ENCODE assay signal across 8 mouse cellular contexts in the genomic region with DNA sequence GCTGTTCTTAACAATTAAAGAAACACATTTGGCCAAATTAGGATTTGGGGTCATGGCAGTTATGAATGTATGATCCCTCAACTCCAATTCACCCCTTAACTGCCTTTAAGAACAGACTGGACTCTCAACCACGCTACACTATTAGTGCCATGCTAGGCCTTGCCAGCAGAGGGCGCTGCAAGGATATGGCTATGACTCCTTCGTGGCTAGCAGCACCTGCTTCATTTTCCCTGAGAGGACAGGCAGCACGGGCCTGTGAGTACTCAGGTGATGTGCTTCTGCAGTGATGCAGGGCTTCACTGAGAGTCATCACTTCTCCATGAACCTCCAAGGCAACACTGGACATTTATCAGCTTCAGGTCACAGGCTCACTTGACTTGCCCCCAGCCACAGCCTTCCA.
DNase-seq lines count a peak whose midpoint lies in the region; ATAC-seq and TF ChIP-seq lines count a peak whose summit lies in the region.

No protein-coding gene starts in this region.

- peaks cover 28% of the 10 kb centered on the region for H3K4me1 ChIP-seq in forebrain, embryonic 10.5 days
- H3K4me1 ChIP-seq in forebrain, embryonic 16.5 days (replicated peaks; ENCODE audit: control insufficient read depth, insufficient read depth, low read length) = peaks cover 4% of the 10 kb centered on the region
- peaks cover 5% of the 10 kb centered on the region; the same call in 1 of the 2 replicates for H3K4me1 ChIP-seq in E14TG2a.4 (replicated peaks; ENCODE audit: low read depth, low read length)

- H3K36me3 ChIP-seq in forebrain, embryonic 10.5 days (replicated peaks) = no peaks in the 10 kb centered on the region
- no peaks in the 10 kb centered on the region for H3K36me3 ChIP-seq in forebrain, embryonic 16.5 days (ENCODE audit: control insufficient read depth, insufficient read depth)
- no peaks in the 10 kb centered on the region for H3K36me3 ChIP-seq in E14TG2a.4 (ENCODE audit: insufficient read depth, low read length)

- H3K9ac ChIP-seq in forebrain, embryonic 16.5 days (replicated peaks; ENCODE audit: low read depth, low read length) = no peak overlapping the region

- H3K9me3 ChIP-seq in forebrain, embryonic 10.5 days = no peaks in the 10 kb centered on the region
- no peaks in the 10 kb centered on the region for H3K9me3 ChIP-seq in forebrain, embryonic 16.5 days (ENCODE audit: control insufficient read depth, low read length)
- no peaks in the 10 kb centered on the region for H3K9me3 ChIP-seq in E14TG2a.4 (ENCODE audit: low read length)

- H3K27ac ChIP-seq in forebrain, embryonic 10.5 days = no peak overlapping the region
- no peak overlapping the region for H3K27ac ChIP-seq in forebrain, embryonic 16.5 days (ENCODE audit: low read length)
- no peak overlapping the region for H3K27ac ChIP-seq in layer of hippocampus, adult 2 months

- no peak overlapping the region for H3K4me2 ChIP-seq in forebrain, embryonic 16.5 days (ENCODE audit: low read length)

- 0 out of 2 replicates have a peak, but pooled peaks cover 3% of the 10 kb centered on the region for H3K27me3 ChIP-seq in forebrain, embryonic 10.5 days (ENCODE audit: poor library complexity, severe bottlenecking)
- H3K27me3 ChIP-seq in forebrain, embryonic 16.5 days (replicated peaks; ENCODE audit: control insufficient read depth, insufficient read depth, low read length) = no peaks in the 10 kb centered on the region
- H3K27me3 ChIP-seq in E14TG2a.4 (ENCODE audit: insufficient read depth, low read length) = peaks cover 14% of the 10 kb centered on the region

- TF ChIP-seq CTCF in E14TG2a.4 (conservative IDR thresholded peaks at IDR 0.05; ENCODE audit: low read length) = peak; percentile 94
- TF ChIP-seq CTCF in layer of hippocampus, adult 2 months (conservative IDR thresholded peaks at IDR 0.05) = peak; percentile 96

- peak; percentile 73 for DNase-seq in forebrain, embryonic 10.5 days (ENCODE audit: extremely low spot score, low spot score)
- DNase-seq in c-Kit-positive CD71-positive TER-119-negative erythroid progenitor cells, embryonic 14.5 days (ENCODE audit: low read depth) = peak; percentile 14
- peak; percentile 51 to 70 for DNase-seq in frontal cortex, postnatal 36 days (ENCODE audit: low spot score in 2 of 2)
- DNase-seq in layer of hippocampus, adult 2 months (ENCODE audit: low spot score in 2 of 2) = peak; percentile 56 to 78
- peak; percentile 85 for DNase-seq in lung, postnatal 36 days
- peak; percentile 31 to 68 for DNase-seq in spleen, adult 18-20 months

- 6% methylated on average over 4 of the region's 4 CpGs for WGBS in forebrain, embryonic 10.5 days
- 6% methylated on average over 4 of the region's 4 CpGs for WGBS in forebrain, embryonic 16.5 days

- no peak for ATAC-seq in forebrain, embryonic 16.5 days

- no peak overlapping the region for H3K4me3 ChIP-seq in forebrain, embryonic 10.5 days
- H3K4me3 ChIP-seq in forebrain, embryonic 16.5 days (replicated peaks; ENCODE audit: low read length) = no peak overlapping the region
- H3K4me3 ChIP-seq in E14TG2a.4 (replicated peaks; ENCODE audit: low read length) = no peak overlapping the region
- no peak overlapping the region for H3K4me3 ChIP-seq in layer of hippocampus, adult 2 months

Comparison
In these comparisons a context has a peak if more than half of its experiments do, and no peak if none do; other contexts are left out.
1. DNase-seq: peak in every context shown above with its lines; median percentile 85 in lung, postnatal 36 days; 73 in forebrain, embryonic 10.5 days; 67 in layer of hippocampus, adult 2 months; 60 in frontal cortex, postnatal 36 days; 50 in spleen, adult 18-20 months; 14 in c-Kit-positive CD71-positive TER-119-negative erythroid progenitor cells, embryonic 14.5 days.